Comparison of ENCODE assay signal across 8 mouse cellular contexts in genomic region chr2:61656421-61657411, GRCm38 (mm10). TPM values are rescaled to one million over a fixed set of nuclear protein-coding genes. Genes with fewer than 3 reads are reported as not detected.
DNase-seq lines count a peak whose midpoint lies in the region; ATAC-seq and TF ChIP-seq lines count a peak whose summit lies in the region.

No protein-coding gene starts in this region.

- intact Hi-C loops in heart, postnatal 10 days (cut with DNase I), result no loop called here

- peak; percentile 89 for ATAC-seq in forebrain, embryonic 11.5 days (replicated peaks; ENCODE audit: low FRiP score)
- ATAC-seq in liver, embryonic 14.5 days (ENCODE audit: insufficient read depth), result peak; percentile 78
- ATAC-seq in neural tube, embryonic 13.5 days (ENCODE audit: low read depth), result peak; percentile 94

- peak overlapping the region; percentile 58 to 83 for H3K4me3 ChIP-seq in ES-E14 (ENCODE audit: insufficient read depth in 1 of 2, low read depth in 1 of 2, low read length in 2 of 2, poor library complexity in 1 of 2, severe bottlenecking in 1 of 2)
- H3K4me3 ChIP-seq in forebrain, embryonic 11.5 days (ENCODE audit: low read depth, low read length), result peak overlapping the region; percentile 45
- peak overlapping the region; percentile 53 to 57 for H3K4me3 ChIP-seq in liver, embryonic 14.5 days (ENCODE audit: insufficient read depth in 1 of 2, low read depth in 2 of 2, low read length in 2 of 2)
- H3K4me3 ChIP-seq in neural tube, embryonic 13.5 days, result peak overlapping the region; percentile 63

- H3K9me3 ChIP-seq in ES-E14 (ENCODE audit: control insufficient read depth, insufficient read depth, low read depth, low read length), result no peaks in the 10 kb centered on the region
- H3K9me3 ChIP-seq in forebrain, embryonic 11.5 days (ENCODE audit: control insufficient read depth, low read length), result no peaks in the 10 kb centered on the region
- no peaks in the 10 kb centered on the region for H3K9me3 ChIP-seq in liver, embryonic 14.5 days (ENCODE audit: control insufficient read depth, low read length)
- H3K9me3 ChIP-seq in neural tube, embryonic 13.5 days, result no peaks in the 10 kb centered on the region

- no peak for TF ChIP-seq EP300 in liver, embryonic 14.5 days (IDR thresholded peaks at IDR 0.05; ENCODE audit: low read depth)

- no peak for DNase-seq in ES-E14 (ENCODE audit: low read depth, low spot score)
- peak; percentile 45 for DNase-seq in c-Kit-positive CD71-positive TER-119-positive erythroid progenitor cells, embryonic 14.5 days (ENCODE audit: low spot score)
- DNase-seq in forebrain, embryonic 11.5 days (ENCODE audit: low spot score), result peak; percentile 90
- peak; percentile 64 to 65 for DNase-seq in heart, postnatal 10 days
- peak; percentile 67 to 78 for DNase-seq in kidney, postnatal 4 days
- peak in 2 of 3 experiments; percentile 13 to 19 for DNase-seq in liver, embryonic 14.5 days (ENCODE audit: low read depth in 3 of 3, low spot score in 3 of 3)
- peak; percentile 74 for DNase-seq in testis, postnatal 14 days (ENCODE audit: low spot score)

- no peaks in the 10 kb centered on the region for H3K36me3 ChIP-seq in ES-E14 (ENCODE audit: control insufficient read depth, insufficient read depth, low read length, poor library complexity, severe bottlenecking)
- no peaks in the 10 kb centered on the region for H3K36me3 ChIP-seq in forebrain, embryonic 11.5 days (ENCODE audit: control insufficient read depth, insufficient read depth, low read length)
- H3K36me3 ChIP-seq in liver, embryonic 14.5 days (replicated peaks; ENCODE audit: control insufficient read depth, insufficient read depth, low read depth), result 0 out of 2 replicates have a peak, but pooled peaks cover 3% of the 10 kb centered on the region
- no peaks in the 10 kb centered on the region for H3K36me3 ChIP-seq in neural tube, embryonic 13.5 days

- peak overlapping the region; percentile 71 for H3K9ac ChIP-seq in ES-E14 (ENCODE audit: insufficient read depth, low read depth, low read length, poor library complexity, severe bottlenecking)
- H3K9ac ChIP-seq in forebrain, embryonic 11.5 days (ENCODE audit: low read length), result peak overlapping the region; percentile 75
- no peak overlapping the region for H3K9ac ChIP-seq in liver, embryonic 14.5 days (replicated peaks)
- peak overlapping the region; percentile 88 for H3K9ac ChIP-seq in neural tube, embryonic 13.5 days

- under 1% methylated on average over 83 of the region's 85 CpGs for WGBS in forebrain, embryonic 11.5 days
- 3% methylated on average over 75 of the region's 85 CpGs for WGBS in liver, embryonic 14.5 days (ENCODE audit: insufficient replicate concordance)
- under 1% methylated on average over 84 of the region's 85 CpGs for WGBS in neural tube, embryonic 13.5 days

- in situ Hi-C loops in ES-E14 (cut with MboI; ENCODE audit: low sequenced_read_pairs in 2 of 2, unreplicated experiment in 2 of 2), result loop anchor here in 1 of 2 experiments (25.0 kb wide), 1 partner anchor 306 kb away; no protein-coding TSS in a partner anchor

- no peak overlapping the region for H3K27ac ChIP-seq in ES-E14 (ENCODE audit: insufficient read depth, low read depth, low read length, poor library complexity, severe bottlenecking)
- H3K27ac ChIP-seq in forebrain, embryonic 11.5 days (ENCODE audit: low read depth, low read length), result peak overlapping the region; percentile 88
- no peak overlapping the region for H3K27ac ChIP-seq in liver, embryonic 14.5 days
- H3K27ac ChIP-seq in neural tube, embryonic 13.5 days (replicated peaks), result peak overlapping the region; percentile 94

- H3K4me1 ChIP-seq in ES-E14 (ENCODE audit: control insufficient read depth in 2 of 2, insufficient read depth in 2 of 2, low read length in 2 of 2, poor library complexity in 1 of 2), result 0 out of 4 replicates have a peak, but pooled peaks cover 0 to 3% of the 10 kb centered on the region in 2 experiments
- H3K4me1 ChIP-seq in forebrain, embryonic 11.5 days (replicated peaks; ENCODE audit: control insufficient read depth, insufficient read depth, low read length), result no peaks in the 10 kb centered on the region; the same call in 1 of the 2 replicates
- peaks cover 0 to 3% of the 10 kb centered on the region in 2 experiments; a peak in 1 of 4 replicates for H3K4me1 ChIP-seq in liver, embryonic 14.5 days (replicated peaks; ENCODE audit: control insufficient read depth in 2 of 2, insufficient read depth in 2 of 2, low read length in 1 of 2)
- peaks cover 5% of the 10 kb centered on the region for H3K4me1 ChIP-seq in neural tube, embryonic 13.5 days (replicated peaks)

- no peak for TF ChIP-seq CTCF in liver, embryonic 14.5 days (IDR thresholded peaks at IDR 0.05; ENCODE audit: low read depth)

- peak overlapping the region; percentile 89 for H3K4me2 ChIP-seq in forebrain, embryonic 11.5 days (ENCODE audit: low read depth, low read length, severe bottlenecking)
- peak overlapping the region; percentile 60 for H3K4me2 ChIP-seq in liver, embryonic 14.5 days (ENCODE audit: low read depth)
- peak overlapping the region; percentile 89 for H3K4me2 ChIP-seq in neural tube, embryonic 13.5 days

- no peaks in the 10 kb centered on the region; the same call in 1 of the 2 replicates for H3K27me3 ChIP-seq in forebrain, embryonic 11.5 days (ENCODE audit: control insufficient read depth, insufficient read depth, low read length)
- H3K27me3 ChIP-seq in liver, embryonic 14.5 days (ENCODE audit: control insufficient read depth, insufficient read depth, low read length), result peaks cover 28% of the 10 kb centered on the region
- no peaks in the 10 kb centered on the region for H3K27me3 ChIP-seq in neural tube, embryonic 13.5 days

TF ChIP-seq in ES-E14, 5 proteins besides CTCF, POLR2A, EP300 and RAD21:
- TF ChIP-seq MAFK (IDR thresholded peaks at IDR 0.05; ENCODE audit: insufficient read depth, low read depth, low read length), result no peak
- TF ChIP-seq ZNF384 (IDR thresholded peaks at IDR 0.05; ENCODE audit: low read depth, low read length), result no peak; the same call in 1 of the 2 replicates
- no peak for TF ChIP-seq CHD2 (IDR thresholded peaks at IDR 0.05; ENCODE audit: low read depth, low read length)
- no peak for TF ChIP-seq HCFC1 (IDR thresholded peaks at IDR 0.05; ENCODE audit: borderline replicate concordance, insufficient read depth, low read length)
- TF ChIP-seq ZC3H11A (IDR thresholded peaks at IDR 0.05; ENCODE audit: borderline replicate concordance, low read depth, low read length), result no peak

RNA-seq across cellular contexts. Expression of gene Psmd14, which starts 54.8 kb away (rescaled TPM):
- 94.0 and 164 TPM in 2 replicates for total RNA-seq in ES-E14 (2012; rRNA removed)
- 271 and 294 TPM in 2 replicates for polyA plus RNA-seq in forebrain, embryonic 11.5 days (2014; fragmentation: Nextera tagmentation; extraction: Ambion mirVana)
- 10 to 100 TPM; 74.8 to 82.0 TPM for total RNA-seq in heart, postnatal 10 days (2021)
- 32.0 and 48.8 TPM in 2 replicates for polyA plus RNA-seq in liver, embryonic 14.5 days (2012; rRNA removed)
- polyA plus RNA-seq in liver, embryonic 14.5 days (2014; fragmentation: Nextera tagmentation; extraction: Ambion mirVana), result 131 and 134 TPM in 2 replicates
- 212 and 225 TPM in 2 replicates for polyA plus RNA-seq in neural tube, embryonic 13.5 days (2015; fragmentation: Nextera tagmentation; extraction: Ambion mirVana)

Comparison
In these comparisons a context has a peak if more than half of its experiments do, and no peak if none do; other contexts are left out.
1. H3K27ac ChIP-seq: peak in forebrain, embryonic 11.5 days (single experiment) and neural tube, embryonic 13.5 days (single experiment); none in ES-E14 (single experiment) and liver, embryonic 14.5 days (single experiment).
2. Peak in every context shown above with its lines, with median percentiles within 50 percentile points of each other: H3K4me3 ChIP-seq, ATAC-seq and H3K4me2 ChIP-seq.